Mouse (Mus musculus): ENCODE data around the gene 1810043G02Rik.

DNA sequence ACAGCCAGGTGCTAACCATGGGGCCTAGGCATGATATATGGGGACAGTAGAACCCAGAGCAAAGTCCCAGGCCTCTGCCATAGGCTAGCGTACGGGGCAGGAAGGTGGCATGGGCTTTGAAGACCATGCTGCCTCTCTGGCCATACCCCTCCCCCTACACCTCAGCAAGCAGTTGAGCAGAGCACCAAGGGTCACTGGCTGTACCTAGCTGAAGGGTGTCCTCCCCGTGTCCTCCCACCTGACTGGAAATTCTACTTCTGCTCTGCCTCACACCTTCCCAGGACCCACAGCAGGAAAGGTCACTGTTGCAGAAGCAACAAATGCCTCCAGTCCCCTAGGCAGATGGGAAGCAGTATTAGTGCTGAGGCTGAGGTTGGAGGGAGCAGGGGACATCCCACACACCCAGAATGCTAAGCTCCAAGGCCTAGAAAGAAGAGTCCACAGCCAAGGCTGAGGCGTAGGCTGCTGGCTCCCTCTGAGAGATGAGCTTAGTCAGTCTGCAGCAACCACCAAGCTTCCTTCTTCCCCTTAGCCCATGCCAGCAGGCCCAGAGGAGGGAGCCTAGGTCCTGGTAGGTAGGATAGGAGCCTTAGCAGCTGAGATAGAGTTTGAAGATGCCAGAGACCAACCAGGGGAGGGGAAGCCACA is 27.6 kb downstream of the 1810043G02Rik start:
- TF ChIP-seq CTCF (IDR thresholded peaks at IDR 0.05; ENCODE audit: insufficient read depth, low read length) (no peak), POLR2A (IDR thresholded peaks at IDR 0.05; ENCODE audit: borderline replicate concordance, extremely low read depth, low read depth, low read length) (no peak)
